Mouse (Mus musculus) cortical plate, adult 2 months (tissue): ENCODE results near the gene Slc43a3.

Source experiments
- CTCF ChIP-seq: fragments of 200-500 bp; IDR thresholded peaks from 2 replicates; pipeline ENCODE4 v1.5.1; 2011; ENCODE audit warnings: mild to moderate bottlenecking, control low read depth, low read length; ENCODE audit not compliant: insufficient read depth; ENCODE audit errors: extremely low read depth
- POLR2A ChIP-seq: fragments of 200-500 bp; IDR thresholded peaks from 2 replicates; pipeline ENCODE4 v1.6.1; 2011; ENCODE audit warnings: mild to moderate bottlenecking, low read length, control low read depth; ENCODE audit not compliant: insufficient read depth; ENCODE audit errors: extremely low read depth

DNA sequence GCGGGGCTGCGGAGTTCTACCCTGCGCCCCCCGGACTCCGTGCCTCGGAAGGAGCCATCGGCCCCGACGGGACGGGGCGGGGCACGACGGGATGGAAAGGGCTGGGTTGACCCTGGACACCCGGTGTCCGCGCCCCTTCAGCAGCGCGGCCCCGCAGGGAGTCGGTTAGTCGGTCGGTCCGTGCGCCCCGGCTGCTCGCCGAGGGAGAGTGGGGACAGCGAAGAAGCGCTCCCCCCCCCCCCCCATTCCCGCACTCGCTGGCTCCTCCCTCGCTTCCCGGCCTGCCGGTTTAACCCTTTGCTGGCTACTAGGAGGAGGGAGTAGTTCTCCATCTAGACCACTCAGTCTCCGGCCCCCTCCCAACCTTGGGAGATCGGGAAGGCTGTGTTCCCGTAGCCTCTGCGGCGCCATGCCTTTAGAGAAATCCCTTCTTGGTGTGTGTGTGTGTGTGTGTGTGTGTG is 49.5 kb upstream of the Slc43a3 start:
- TF ChIP-seq POLR2A (peak; percentile 29; the same call in 1 of the 2 replicates), CTCF (no peak)
